Mouse (Mus musculus) midbrain, postnatal 0 days (tissue): ENCODE measurements around the gene Rpl15. TPM values are rescaled to one million over a fixed set of nuclear protein-coding genes. Genes with fewer than 3 reads are reported as not detected.
A peak's percentile ranks its signal among the peaks of the same experiment; 100 is the strongest.

Experiments used
- ATAC-seq: fragments of 200-750 bp; cut with Nextera tagmentation; 2 replicates; pipeline ENCODE4 v1.8.0; 2017; ENCODE audit warnings: moderate number of reproducible peaks, mild to moderate bottlenecking, moderate TSS enrichment, moderate library complexity; ENCODE audit not compliant: low FRiP score
- DNase-seq: peaks from one replicate; pipeline ENCODE4 v3.0.0-alpha.2; 2015; ENCODE audit warnings: low spot score
- H3K27ac ChIP-seq: fragments of 300-500 bp; sonication (generic); 2 replicates; pipeline ENCODE4 v1.5.1; 2014; ENCODE audit warnings: low read depth, mild to moderate bottlenecking, low read length, mixed read lengths
- H3K27me3 ChIP-seq: fragments of 300-500 bp; sonication (generic); 2 replicates; pipeline ENCODE4 v1.6.1; 2014; ENCODE audit warnings: low read length, control low read depth, mixed read lengths; ENCODE audit not compliant: insufficient read depth
- H3K36me3 ChIP-seq: fragments of 300-500 bp; sonication (generic); 2 replicates; pipeline ENCODE4 v1.6.1; 2014; ENCODE audit warnings: low read length, control low read depth, mixed read lengths; ENCODE audit not compliant: insufficient read depth
- H3K4me1 ChIP-seq: fragments of 300-500 bp; sonication (generic); 2 replicates; pipeline ENCODE4 v1.6.1; 2014; ENCODE audit warnings: mild to moderate bottlenecking, control low read depth, antibody characterized with exemption, low read length, mixed read lengths; ENCODE audit not compliant: insufficient read depth
- H3K4me2 ChIP-seq: fragments of 300-500 bp; sonication (generic); 2 replicates; pipeline ENCODE4 v1.6.1; 2014; ENCODE audit warnings: low read depth, mild to moderate bottlenecking, low read length, mixed read lengths; ENCODE audit not compliant: poor library complexity, severe bottlenecking
- H3K4me3 ChIP-seq: fragments of 300-500 bp; sonication (generic); 2 replicates; pipeline ENCODE4 v1.5.1; 2014; ENCODE audit warnings: low read depth, mild to moderate bottlenecking, low read length, moderate library complexity
- H3K9ac ChIP-seq: fragments of 300-500 bp; sonication (generic); replicated peaks from 2 replicates; pipeline ENCODE4 v1.6.1; 2014; ENCODE audit warnings: mild to moderate bottlenecking, low read length, moderate library complexity, mixed read lengths; ENCODE audit not compliant: poor library complexity, severe bottlenecking
- H3K9me3 ChIP-seq: fragments of 300-500 bp; sonication (generic); 2 replicates; pipeline ENCODE4 v1.6.1; 2016; ENCODE audit warnings: low read length, control low read depth
- CTCF ChIP-seq: IDR thresholded peaks from 2 replicates; pipeline ENCODE4 v1.5.1; 2016; ENCODE audit warnings: antibody characterized with exemption, mild to moderate bottlenecking
- WGBS: fragments of 180-500 bp; shearing (Covaris S2); extraction: QIAGEN DNeasy Blood & Tissue Kit; methylation state at CpG from one replicate; pipeline ENCODE4 v1.1.7; 2014; 5-methylcytosine and 5-hydroxymethylcytosine counted together
- polyA plus RNA-seq: library from polyadenylated mRNA; unstranded; fragments of >200 nt; fragmentation: Nextera tagmentation; extraction: Ambion mirVana; gene quantifications from 2 replicates; pipeline ENCODE4 v1.2.1, GENCODE M21; 2015
- total RNA-seq: library from RNA; depleted of rRNA; stranded (reverse); fragments of >200 nt; gene quantifications from 2 replicates; pipeline ENCODE4 v1.2.3, GENCODE M21; 2014

Gene Rpl15
- total and polyA plus RNA-seq, 2 experiments from 2014 or later: 293 to 558 TPM

DNA sequence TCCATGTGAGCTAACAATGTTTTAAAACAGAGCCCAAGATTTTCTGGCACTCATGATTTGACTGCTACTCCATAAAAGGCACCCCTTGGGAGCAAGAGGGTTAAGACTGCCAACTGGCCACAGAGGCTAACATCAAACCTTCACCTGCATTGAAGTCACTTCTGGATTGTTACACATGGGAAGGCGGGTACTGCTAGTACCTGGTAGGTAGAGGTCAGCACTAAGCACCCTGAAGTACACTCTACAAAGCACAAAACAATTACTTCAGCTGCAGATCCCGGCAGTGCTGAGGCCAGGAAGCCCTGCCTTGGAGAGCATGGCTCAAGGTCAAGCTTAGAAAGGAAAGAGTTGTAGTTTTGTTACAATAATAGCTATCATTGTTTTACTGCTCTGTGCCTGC lies 16.2 kb upstream of the Rpl15 start:
- DNase-seq (no peak), ATAC-seq (no peak)
- no peak overlapping the region for H3K27ac ChIP-seq
- no peak for TF ChIP-seq CTCF
- H3K4me3 ChIP-seq: no peak overlapping the region
- WGBS: 81% methylated on average over 2 of the region's 2 CpGs
- no peaks in the 10 kb centered on the region for H3K9me3 ChIP-seq
- no peaks in the 10 kb centered on the region for H3K27me3 ChIP-seq
- no peak overlapping the region for H3K9ac ChIP-seq
- no peak overlapping the region for H3K4me2 ChIP-seq
- H3K4me1 ChIP-seq: no peaks in the 10 kb centered on the region
- H3K36me3 ChIP-seq: no peaks in the 10 kb centered on the region

GRCm38 (mm10) chr14:18286441-18286840 lies 15.2 kb upstream of the Rpl15 start:
- H3K4me2 ChIP-seq: no peak overlapping the region
- DNase-seq (no peak), ATAC-seq (no peak)
- H3K4me3 ChIP-seq: no peak overlapping the region
- no peak overlapping the region for H3K9ac ChIP-seq
- no peak for TF ChIP-seq CTCF
- no peaks in the 10 kb centered on the region for H3K27me3 ChIP-seq
- H3K27ac ChIP-seq: no peak overlapping the region
- H3K36me3 ChIP-seq: no peaks in the 10 kb centered on the region
- 97% methylated on average over 2 of the region's 2 CpGs for WGBS
- no peaks in the 10 kb centered on the region for H3K4me1 ChIP-seq
- no peaks in the 10 kb centered on the region for H3K9me3 ChIP-seq

DNA sequence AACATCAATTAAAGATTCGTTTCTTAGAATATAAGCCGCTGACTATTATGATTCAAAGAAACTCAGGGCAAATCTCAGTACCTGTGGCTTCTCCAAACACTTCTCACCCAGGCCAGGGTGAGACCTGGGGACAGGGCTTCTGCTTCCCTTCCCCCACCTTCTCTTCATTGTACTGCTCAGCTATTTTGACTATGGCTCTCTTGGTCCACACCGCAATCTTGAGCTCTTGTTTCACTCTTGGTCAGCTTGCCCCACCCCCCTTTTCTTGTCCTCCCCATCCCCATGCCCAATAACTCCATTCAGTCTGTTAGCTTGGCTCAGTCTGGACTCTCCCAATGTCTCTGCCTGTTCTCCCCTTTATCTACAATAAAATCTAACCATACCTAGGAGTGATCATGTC lies 14.3 kb upstream of the Rpl15 start:
- WGBS: 98% methylated on average over 3 of the region's 3 CpGs
- ATAC-seq: no peak
- H3K4me3 ChIP-seq: no peak overlapping the region

GRCm38 (mm10) chr14:18284581-18284980 lies 13.4 kb upstream of the Rpl15 start:
- no peaks in the 10 kb centered on the region for H3K4me1 ChIP-seq
- no peaks in the 10 kb centered on the region for H3K27me3 ChIP-seq
- no peaks in the 10 kb centered on the region for H3K36me3 ChIP-seq
- no peaks in the 10 kb centered on the region for H3K9me3 ChIP-seq
- H3K4me3 ChIP-seq: no peak overlapping the region
- no peak overlapping the region for H3K4me2 ChIP-seq
- no peak overlapping the region for H3K27ac ChIP-seq
- DNase-seq (peak; percentile 46), ATAC-seq (no peak)
- peak; percentile 72 for TF ChIP-seq CTCF
- H3K9ac ChIP-seq: no peak overlapping the region
- WGBS: 74% methylated on average over 2 of the region's 2 CpGs

More for the DNA sequence above, 14.3 kb upstream of the Rpl15 start:
- no peak for DNase-seq
- Histone ChIP-seq H3K9me3 (no peaks in the 10 kb centered on the region), H3K27ac (no peak overlapping the region), H3K4me1 (no peaks in the 10 kb centered on the region), H3K36me3 (no peaks in the 10 kb centered on the region), H3K4me2 (no peak overlapping the region), H3K9ac (no peak overlapping the region), H3K27me3 (no peaks in the 10 kb centered on the region)
- TF ChIP-seq CTCF: no peak

- ATAC-seq (no peak), DNase-seq (no peak)
- Histone ChIP-seq H3K9me3 (no peaks in the 10 kb centered on the region), H3K4me3 (no peak overlapping the region), H3K36me3 (peaks cover 13% of the 10 kb centered on the region; the same call in 1 of the 2 replicates), H3K4me1 (no peaks in the 10 kb centered on the region), H3K4me2 (no peak overlapping the region), H3K9ac (no peak overlapping the region), H3K27ac (no peak overlapping the region), H3K27me3 (no peaks in the 10 kb centered on the region)
- TF ChIP-seq CTCF: no peak
- 80% methylated on average over 5 of the region's 5 CpGs for WGBS
Observed at GRCm38 (mm10) chr14:18280375-18280774, 9.2 kb upstream of the Rpl15 start.

- WGBS: 46% methylated on average over 1 of the region's 1 CpGs
- no peak for ATAC-seq
- Histone ChIP-seq H3K9me3 (no peaks in the 10 kb centered on the region), H3K4me3 (no peak overlapping the region), H3K27me3 (no peaks in the 10 kb centered on the region), H3K36me3 (peaks cover 13% of the 10 kb centered on the region; the same call in 1 of the 2 replicates), H3K9ac (no peak overlapping the region), H3K27ac (no peak overlapping the region), H3K4me2 (no peak overlapping the region), H3K4me1 (peaks cover 2% of the 10 kb centered on the region; the same call in 1 of the 2 replicates)
- no peak for DNase-seq
- no peak for TF ChIP-seq CTCF
Observed at GRCm38 (mm10) chr14:18274526-18274925, 3.3 kb upstream of the Rpl15 start.
